Mouse (Mus musculus) E14TG2a.4 (cell line): ENCODE measurements around the gene Clec4a2.
"Not testable (repeated sequence)": the region's sequence is repeated elsewhere in the genome, so short reads cannot be mapped to it uniquely, and the experiment has no call there.

Source experiments
- H3K27me3 ChIP-seq: 2 replicates; pipeline ENCODE4 v1.6.1; 2014; ENCODE audit warnings: low read length, control low read depth; ENCODE audit not compliant: insufficient read depth
- H3K36me3 ChIP-seq: 2 replicates; pipeline ENCODE4 v1.6.1; 2014; ENCODE audit warnings: low read length, control low read depth; ENCODE audit not compliant: insufficient read depth
- H3K4me1 ChIP-seq: replicated peaks from 2 replicates; pipeline ENCODE4 v1.6.1; 2014; ENCODE audit warnings: low read depth, low read length, control low read depth
- H3K4me3 ChIP-seq: replicated peaks from 2 replicates; pipeline ENCODE4 v1.5.1; 2014; ENCODE audit warnings: mild to moderate bottlenecking, low read length
- H3K9me3 ChIP-seq: 2 replicates; pipeline ENCODE4 v1.6.1; 2014; ENCODE audit warnings: low read length, control low read depth
- CTCF ChIP-seq: conservative IDR thresholded peaks from 2 replicates; pipeline ENCODE4 v1.5.1; 2014; ENCODE audit warnings: low read length
- NANOG ChIP-seq: IDR thresholded peaks from 2 replicates; pipeline ENCODE4 v1.6.1; 2014; ENCODE audit warnings: borderline replicate concordance, low read length, mixed read lengths
- POU5F1 ChIP-seq: IDR thresholded peaks from 2 replicates; pipeline ENCODE4 v1.6.1; 2014; ENCODE audit warnings: low read length, borderline replicate concordance

Clec4a2 gene

GRCm38 (mm10) chr6:123106128-123106527 is at the start of gene Clec4a2:
Gene Clec4a2, plus strand, starts transcription at chr6:123106428.
- H3K36me3 ChIP-seq, H3K27me3 ChIP-seq, H3K4me1 ChIP-seq, H3K9me3 ChIP-seq, H3K4me3 ChIP-seq: not testable (repeated sequence)

DNA sequence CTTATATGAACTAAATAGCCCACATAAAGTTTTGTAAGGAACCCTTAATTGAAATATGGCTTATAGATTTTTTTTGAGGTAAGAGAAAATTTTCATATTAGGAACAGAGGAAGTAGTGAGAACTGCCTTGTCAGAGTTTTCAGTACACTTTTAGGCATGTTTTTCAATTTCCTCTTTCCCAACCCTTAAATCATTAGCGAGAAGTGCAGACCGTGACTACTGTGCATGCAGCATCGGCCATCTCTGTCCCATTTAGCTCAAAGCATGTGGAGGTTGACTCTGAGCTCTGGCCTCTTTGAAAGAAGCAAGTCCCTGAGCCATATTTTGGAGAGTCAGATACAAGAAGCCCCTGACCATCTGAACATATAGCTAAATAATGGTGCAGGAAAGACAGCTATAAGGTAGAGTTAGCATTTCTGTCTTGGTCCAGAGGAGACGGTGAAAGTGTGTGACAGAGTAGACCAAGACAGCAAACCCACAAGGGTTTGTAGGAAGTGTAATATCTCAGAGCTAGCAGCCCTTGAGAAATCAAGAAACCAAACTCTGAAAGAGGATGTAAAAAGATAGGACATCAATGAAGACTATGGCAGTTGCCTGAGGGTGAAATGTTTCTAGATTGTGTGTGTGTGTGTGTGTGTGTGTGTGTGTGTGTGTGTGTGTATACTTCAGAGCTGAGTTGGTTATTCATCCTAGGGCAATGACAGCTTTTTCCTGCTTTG is 10.9 kb upstream of the Clec4a2 start:
- H3K36me3 ChIP-seq = no peaks in the 10 kb centered on the region
- no peak overlapping the region for H3K4me3 ChIP-seq
- no peaks in the 10 kb centered on the region; the same call in 1 of the 2 replicates for H3K27me3 ChIP-seq
- H3K4me1 ChIP-seq = no peaks in the 10 kb centered on the region
- peaks cover 6% of the 10 kb centered on the region; the same call in 1 of the 2 replicates for H3K9me3 ChIP-seq
- TF ChIP-seq CTCF = no peak
- no peak for TF ChIP-seq NANOG
- no peak for TF ChIP-seq POU5F1

GRCm38 (mm10) chr6:123123195-123123594 is 17.0 kb downstream of the Clec4a2 start:
- Histone ChIP-seq H3K36me3 (no peaks in the 10 kb centered on the region), H3K4me3 (no peak overlapping the region), H3K9me3 (peaks cover 11% of the 10 kb centered on the region), H3K27me3 (no peaks in the 10 kb centered on the region), H3K4me1 (no peaks in the 10 kb centered on the region)
- no peak for TF ChIP-seq POU5F1
- TF ChIP-seq NANOG = no peak
- no peak for TF ChIP-seq CTCF

DNA sequence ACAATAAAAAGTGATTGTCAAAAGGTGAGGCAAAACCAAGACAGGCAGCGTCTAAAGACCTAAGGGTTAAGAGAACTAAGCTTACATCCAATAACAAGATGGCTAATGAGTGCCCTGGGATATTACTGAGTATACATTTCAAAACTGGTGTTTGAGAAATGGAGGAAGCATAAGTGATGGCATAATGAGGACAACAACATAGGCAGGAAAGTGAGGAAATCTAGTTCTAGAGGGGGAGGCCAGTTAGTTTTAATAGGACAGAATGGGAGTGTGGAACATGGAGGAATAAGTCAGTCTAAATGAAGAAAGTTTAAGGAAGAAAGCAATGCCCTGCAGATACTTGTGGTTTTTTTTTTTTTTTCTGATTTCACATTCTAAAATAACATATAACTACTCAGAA is 20.9 kb downstream of the Clec4a2 start:
- H3K27me3 ChIP-seq = no peaks in the 10 kb centered on the region

GRCm38 (mm10) chr6:123137766-123138526 is 31.7 kb downstream of the Clec4a2 start:
- H3K4me1 ChIP-seq, H3K9me3 ChIP-seq, H3K36me3 ChIP-seq, H3K27me3 ChIP-seq: not testable (repeated sequence)
- H3K4me3 ChIP-seq = peak overlapping the region; percentile 81

More for the DNA sequence above, 20.9 kb downstream of the Clec4a2 start:
- H3K36me3 ChIP-seq = no peaks in the 10 kb centered on the region
- peaks cover 16% of the 10 kb centered on the region for H3K9me3 ChIP-seq
- H3K4me3 ChIP-seq = no peak overlapping the region
- TF ChIP-seq NANOG (no peak), CTCF (no peak), POU5F1 (no peak)
- H3K4me1 ChIP-seq = no peaks in the 10 kb centered on the region

DNA sequence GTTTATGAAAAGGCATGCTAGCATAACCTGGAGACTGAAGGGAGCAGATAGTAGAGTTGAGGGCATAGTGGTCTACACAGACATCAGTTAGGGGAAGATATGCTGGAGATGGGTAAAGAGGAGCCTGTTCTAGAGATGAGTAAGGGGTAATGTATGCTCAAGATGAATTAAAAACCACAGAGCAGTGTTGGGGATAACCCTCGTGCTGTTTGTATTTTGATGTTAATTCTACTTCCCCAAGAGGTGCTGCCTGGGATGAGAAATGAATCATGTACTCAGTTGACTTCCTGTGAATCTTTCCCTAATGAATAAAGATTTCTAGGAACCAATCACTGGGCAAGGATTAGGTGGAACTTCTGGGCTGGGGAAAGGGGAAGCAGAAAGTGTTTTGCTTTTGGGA is 63.9 kb downstream of the Clec4a2 start:
- no peaks in the 10 kb centered on the region for H3K4me1 ChIP-seq
- no peak overlapping the region for H3K4me3 ChIP-seq
- H3K9me3 ChIP-seq = peaks cover 39% of the 10 kb centered on the region
- no peaks in the 10 kb centered on the region for H3K27me3 ChIP-seq
- H3K36me3 ChIP-seq = no peaks in the 10 kb centered on the region
- no peak for TF ChIP-seq NANOG

DNA sequence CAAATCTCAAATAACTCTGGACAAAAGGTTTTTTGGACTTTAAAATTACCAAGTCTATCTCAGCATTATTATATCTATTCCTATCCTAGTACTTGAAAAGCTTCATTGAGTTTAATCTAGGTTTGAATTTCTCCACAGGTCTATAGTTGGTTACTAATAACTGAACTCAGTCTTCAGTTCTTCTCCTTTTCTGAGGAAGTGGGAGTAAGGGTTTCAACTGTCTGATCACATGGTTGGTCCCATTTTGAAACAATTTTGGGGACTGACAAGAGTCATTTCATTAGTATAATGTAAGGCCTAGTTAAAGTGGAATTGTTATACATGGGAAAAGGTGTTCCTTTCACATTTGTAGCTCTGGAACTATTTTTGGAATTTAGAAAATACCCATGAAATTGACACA is 64.8 kb downstream of the Clec4a2 start:
- Histone ChIP-seq H3K9me3 (peaks cover 39% of the 10 kb centered on the region), H3K27me3 (no peaks in the 10 kb centered on the region), H3K36me3 (no peaks in the 10 kb centered on the region), H3K4me1 (no peaks in the 10 kb centered on the region), H3K4me3 (no peak overlapping the region)
- no peak for TF ChIP-seq CTCF
- TF ChIP-seq POU5F1 = no peak
- no peak for TF ChIP-seq NANOG

GRCm38 (mm10) chr6:123172593-123172992 is 66.4 kb downstream of the Clec4a2 start, which contains the start of gene Clec4b2:
Gene Clec4b2, plus strand, starts transcription at chr6:123172893.
- H3K9me3 ChIP-seq = peaks cover 30% of the 10 kb centered on the region
- no peaks in the 10 kb centered on the region for H3K27me3 ChIP-seq
- no peaks in the 10 kb centered on the region for H3K36me3 ChIP-seq
- no peak for TF ChIP-seq CTCF
- TF ChIP-seq NANOG = no peak
- TF ChIP-seq POU5F1 = no peak
- H3K4me3 ChIP-seq = no peak within 1 kb of the TSS
- H3K4me1 ChIP-seq = no peaks in the 10 kb centered on the region

DNA sequence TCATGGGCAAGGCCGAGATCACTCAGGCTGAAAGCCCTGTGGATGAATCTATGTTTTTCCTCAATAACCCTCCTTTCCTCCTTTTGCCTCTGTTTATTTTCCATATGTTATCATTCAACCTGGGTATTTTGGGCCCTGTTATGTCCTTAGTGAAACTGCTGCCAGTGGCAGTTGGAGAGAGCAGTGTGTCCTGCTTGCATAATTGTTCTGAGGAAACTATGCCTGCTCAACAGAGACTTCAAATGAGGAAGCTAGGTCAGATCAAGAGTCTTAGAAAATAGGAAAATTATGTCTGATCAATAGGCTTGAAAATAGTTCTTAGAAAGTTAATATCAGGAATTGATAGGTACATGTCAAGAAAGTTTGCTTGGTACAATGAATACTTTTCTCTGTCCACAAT is 69.3 kb downstream of the Clec4a2 start:
- H3K4me1 ChIP-seq = no peaks in the 10 kb centered on the region
- H3K36me3 ChIP-seq = no peaks in the 10 kb centered on the region
- H3K4me3 ChIP-seq = no peak overlapping the region
- TF ChIP-seq POU5F1 = no peak
- TF ChIP-seq CTCF = no peak
- peaks cover under 1% of the 10 kb centered on the region for H3K9me3 ChIP-seq
- no peaks in the 10 kb centered on the region for H3K27me3 ChIP-seq

DNA sequence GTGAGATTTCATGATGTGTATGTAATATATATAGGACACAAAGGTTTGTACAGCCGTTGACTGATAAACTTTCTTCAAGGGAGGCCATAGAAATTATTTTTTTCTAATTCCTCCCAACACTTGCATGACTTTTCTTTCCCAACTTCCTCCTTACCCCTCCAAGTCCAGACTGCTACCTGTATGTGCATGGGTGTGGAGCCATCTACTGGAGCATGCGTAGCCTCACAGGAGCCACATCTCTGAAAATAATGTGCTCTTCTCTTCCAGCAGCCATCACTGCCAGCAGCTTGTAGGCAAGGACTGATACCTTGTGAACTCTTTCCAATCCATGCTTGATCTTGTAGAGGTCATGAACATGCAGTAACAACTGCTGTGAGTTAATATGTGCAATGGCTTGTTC is 78.6 kb downstream of the Clec4a2 start:
- not testable (repeated sequence) for H3K27me3 ChIP-seq, H3K4me3 ChIP-seq, H3K36me3 ChIP-seq, H3K9me3 ChIP-seq, H3K4me1 ChIP-seq
